Mouse (Mus musculus): Measurements from ENCODE around the gene Dpagt1. TPM values are rescaled to one million over a fixed set of nuclear protein-coding genes. Genes with fewer than 3 reads are reported as not detected.

The Dpagt1 gene
- total RNA-seq, 1 experiment = 16.3 TPM

DNA sequence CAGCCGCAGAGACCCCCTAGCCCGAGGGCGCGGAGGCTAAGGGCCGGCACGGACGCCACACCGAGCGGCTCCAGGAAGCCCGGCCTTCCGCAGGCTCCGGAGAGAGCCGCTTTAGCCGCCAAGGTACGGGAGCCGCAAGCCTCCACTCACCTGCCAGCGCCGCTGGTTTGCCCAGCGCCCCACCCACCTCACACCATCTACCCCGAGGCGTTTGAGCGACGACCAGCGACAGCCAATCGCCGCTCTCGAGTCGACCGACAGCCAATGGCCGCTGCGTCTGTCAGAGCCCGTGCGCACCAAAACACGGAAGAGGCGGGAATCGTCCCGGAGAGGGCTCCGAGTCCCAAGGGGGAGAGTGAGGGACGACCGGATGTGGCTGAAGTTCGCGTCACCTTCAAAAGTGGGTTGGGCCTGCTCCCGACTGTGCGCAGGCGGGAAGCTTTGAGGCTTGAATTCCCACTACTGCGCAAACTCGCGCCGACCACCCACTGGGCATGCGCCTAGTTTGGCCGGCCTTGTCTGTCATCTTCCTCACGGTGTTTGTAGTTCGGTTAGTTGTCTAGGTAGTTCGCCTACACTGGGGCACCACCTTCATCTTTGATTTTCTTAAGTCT lies 20.2 kb upstream of the Dpagt1 start, which contains the start of gene Hinfp:
Gene Hinfp (minus strand): TSS at position 206 of the 614 bp plus-strand sequence.
- Histone ChIP-seq H3K9ac (ENCODE audit: insufficient read depth, low read depth, low read length, poor library complexity, severe bottlenecking) (peak within 1 kb of the TSS; percentile 94), H3K36me3 (ENCODE audit: control insufficient read depth, insufficient read depth, low read length, poor library complexity, severe bottlenecking) (peaks cover 5% of the 10 kb centered on the region), H3K9me3 (ENCODE audit: control insufficient read depth, insufficient read depth, low read depth, low read length) (no peaks in the 10 kb centered on the region), H3K27ac (ENCODE audit: insufficient read depth, low read depth, low read length, poor library complexity, severe bottlenecking) (peak within 1 kb of the TSS; percentile 66), H3K4me3 (ENCODE audit: insufficient read depth in 1 of 2, low read depth in 1 of 2, low read length in 2 of 2, poor library complexity in 1 of 2, severe bottlenecking in 1 of 2) (peak within 1 kb of the TSS; percentile 87 to 93), H3K4me1 (ENCODE audit: control insufficient read depth in 2 of 2, insufficient read depth in 2 of 2, low read length in 2 of 2, poor library complexity in 1 of 2) (peaks cover 6 to 14% of the 10 kb centered on the region in 2 experiments)
- in situ Hi-C loops (cut with MboI; ENCODE audit: low sequenced_read_pairs in 2 of 2, unreplicated experiment in 2 of 2) = no loop called here
- TF ChIP-seq ZNF384 (IDR thresholded peaks at IDR 0.05; ENCODE audit: low read depth, low read length) (no peak), HCFC1 (IDR thresholded peaks at IDR 0.05; ENCODE audit: borderline replicate concordance, insufficient read depth, low read length) (peak; percentile 69)
- peak; percentile 99 for DNase-seq (ENCODE audit: low read depth, low spot score)

DNA sequence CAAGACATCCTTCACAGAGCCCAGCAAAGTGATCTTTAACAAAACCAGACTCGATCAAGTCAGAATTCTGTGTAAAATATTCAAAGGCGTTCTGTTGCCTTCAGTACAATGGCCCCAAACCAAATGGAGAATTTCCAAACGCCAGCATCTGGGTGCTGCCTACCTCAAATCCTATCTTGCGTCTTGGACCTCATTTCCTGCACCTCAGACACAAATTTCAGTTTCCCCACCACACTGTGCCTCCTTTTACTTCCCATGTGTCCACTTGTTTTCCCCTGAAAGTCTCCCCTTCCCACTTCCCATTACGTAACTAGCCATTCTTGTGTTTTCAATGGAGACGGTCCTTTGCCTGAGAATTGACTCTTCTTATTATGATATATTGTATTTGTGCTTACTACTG lies 19.3 kb upstream of the Dpagt1 start:
- Histone ChIP-seq H3K9ac (ENCODE audit: insufficient read depth, low read depth, low read length, poor library complexity, severe bottlenecking) (no peak overlapping the region), H3K4me3 (ENCODE audit: insufficient read depth in 1 of 2, low read depth in 1 of 2, low read length in 2 of 2, poor library complexity in 1 of 2, severe bottlenecking in 1 of 2) (no peak overlapping the region), H3K27ac (ENCODE audit: insufficient read depth, low read depth, low read length, poor library complexity, severe bottlenecking) (no peak overlapping the region; the same call in 1 of the 2 replicates), H3K4me1 (ENCODE audit: control insufficient read depth in 2 of 2, insufficient read depth in 2 of 2, low read length in 2 of 2, poor library complexity in 1 of 2) (peaks cover 6 to 21% of the 10 kb centered on the region in 2 experiments), H3K36me3 (ENCODE audit: control insufficient read depth, insufficient read depth, low read length, poor library complexity, severe bottlenecking) (peaks cover 5% of the 10 kb centered on the region), H3K9me3 (ENCODE audit: control insufficient read depth, insufficient read depth, low read depth, low read length) (no peaks in the 10 kb centered on the region)
- TF ChIP-seq HCFC1 (IDR thresholded peaks at IDR 0.05; ENCODE audit: borderline replicate concordance, insufficient read depth, low read length) = no peak
- TF ChIP-seq MAFK (IDR thresholded peaks at IDR 0.05; ENCODE audit: insufficient read depth, low read depth, low read length) = no peak
- no peak for TF ChIP-seq ZC3H11A (IDR thresholded peaks at IDR 0.05; ENCODE audit: borderline replicate concordance, low read depth, low read length)
- TF ChIP-seq CHD2 (IDR thresholded peaks at IDR 0.05; ENCODE audit: low read depth, low read length) = no peak
- no peak for TF ChIP-seq ZNF384 (IDR thresholded peaks at IDR 0.05; ENCODE audit: low read depth, low read length)
- no peak for DNase-seq (ENCODE audit: low read depth, low spot score)
- in situ Hi-C loops (cut with MboI; ENCODE audit: low sequenced_read_pairs in 2 of 2, unreplicated experiment in 2 of 2) = no loop called here

- no peak for DNase-seq (ENCODE audit: low read depth, low spot score)
- Histone ChIP-seq H3K9me3 (ENCODE audit: control insufficient read depth, insufficient read depth, low read depth, low read length) (no peaks in the 10 kb centered on the region), H3K9ac (ENCODE audit: insufficient read depth, low read depth, low read length, poor library complexity, severe bottlenecking) (no peak overlapping the region; the same call in 1 of the 2 replicates), H3K4me3 (ENCODE audit: insufficient read depth in 1 of 2, low read depth in 1 of 2, low read length in 2 of 2, poor library complexity in 1 of 2, severe bottlenecking in 1 of 2) (no peak overlapping the region), H3K36me3 (ENCODE audit: control insufficient read depth, insufficient read depth, low read length, poor library complexity, severe bottlenecking) (peaks cover 2% of the 10 kb centered on the region), H3K4me1 (ENCODE audit: control insufficient read depth in 2 of 2, insufficient read depth in 2 of 2, low read length in 2 of 2, poor library complexity in 1 of 2) (peaks cover 6 to 26% of the 10 kb centered on the region in 2 experiments), H3K27ac (ENCODE audit: insufficient read depth, low read depth, low read length, poor library complexity, severe bottlenecking) (no peak overlapping the region)
- no peak for TF ChIP-seq ZC3H11A (IDR thresholded peaks at IDR 0.05; ENCODE audit: borderline replicate concordance, low read depth, low read length)
- TF ChIP-seq HCFC1 (IDR thresholded peaks at IDR 0.05; ENCODE audit: borderline replicate concordance, insufficient read depth, low read length) = no peak
- TF ChIP-seq MAFK (IDR thresholded peaks at IDR 0.05; ENCODE audit: insufficient read depth, low read depth, low read length) = no peak
- no peak for TF ChIP-seq CHD2 (IDR thresholded peaks at IDR 0.05; ENCODE audit: low read depth, low read length)
- TF ChIP-seq ZNF384 (IDR thresholded peaks at IDR 0.05; ENCODE audit: low read depth, low read length) = no peak
- in situ Hi-C loops (cut with MboI; ENCODE audit: low sequenced_read_pairs in 2 of 2, unreplicated experiment in 2 of 2) = no loop called here
Measured at GRCm38 (mm10) chr9:44307248-44307647, 18.6 kb upstream of the Dpagt1 start.

DNA sequence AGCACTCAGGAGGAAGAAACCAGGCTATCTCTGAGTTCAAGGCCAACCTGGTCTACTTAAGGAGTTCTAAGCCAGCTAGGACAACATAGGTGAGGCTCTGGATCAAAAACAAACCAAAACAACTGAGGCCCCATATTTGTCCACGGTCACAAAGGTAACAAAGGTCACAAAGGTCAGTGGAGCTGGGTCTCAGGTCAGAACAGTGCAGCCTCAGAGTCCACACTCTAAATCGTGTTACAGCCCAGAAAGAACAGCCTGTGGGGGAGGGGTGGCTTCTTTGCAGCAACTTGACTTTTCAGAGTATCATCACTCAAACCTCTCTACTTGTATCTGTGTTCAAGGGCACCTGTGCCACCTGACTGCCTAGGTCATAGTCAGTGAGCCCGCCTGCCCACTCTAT lies 16.1 kb upstream of the Dpagt1 start:
- H3K4me1 ChIP-seq (ENCODE audit: control insufficient read depth in 2 of 2, insufficient read depth in 2 of 2, low read length in 2 of 2, poor library complexity in 1 of 2) = peaks cover 4 to 24% of the 10 kb centered on the region in 2 experiments
- no peak for DNase-seq (ENCODE audit: low read depth, low spot score)
- H3K4me3 ChIP-seq (ENCODE audit: insufficient read depth in 1 of 2, low read depth in 1 of 2, low read length in 2 of 2, poor library complexity in 1 of 2, severe bottlenecking in 1 of 2) = no peak overlapping the region
- TF ChIP-seq HCFC1 (IDR thresholded peaks at IDR 0.05; ENCODE audit: borderline replicate concordance, insufficient read depth, low read length) = no peak
- TF ChIP-seq CHD2 (IDR thresholded peaks at IDR 0.05; ENCODE audit: low read depth, low read length) = no peak
- no peak for TF ChIP-seq MAFK (IDR thresholded peaks at IDR 0.05; ENCODE audit: insufficient read depth, low read depth, low read length)
- TF ChIP-seq ZNF384 (IDR thresholded peaks at IDR 0.05; ENCODE audit: low read depth, low read length) = no peak
- no peak for TF ChIP-seq ZC3H11A (IDR thresholded peaks at IDR 0.05; ENCODE audit: borderline replicate concordance, low read depth, low read length)
- no peaks in the 10 kb centered on the region for H3K36me3 ChIP-seq (ENCODE audit: control insufficient read depth, insufficient read depth, low read length, poor library complexity, severe bottlenecking)
- H3K9ac ChIP-seq (ENCODE audit: insufficient read depth, low read depth, low read length, poor library complexity, severe bottlenecking) = no peak overlapping the region
- no peak overlapping the region for H3K27ac ChIP-seq (ENCODE audit: insufficient read depth, low read depth, low read length, poor library complexity, severe bottlenecking)
- in situ Hi-C loops (cut with MboI; ENCODE audit: low sequenced_read_pairs in 2 of 2, unreplicated experiment in 2 of 2) = no loop called here
- no peaks in the 10 kb centered on the region for H3K9me3 ChIP-seq (ENCODE audit: control insufficient read depth, insufficient read depth, low read depth, low read length)

Measured in ES-E14 (cell line).